Mouse (Mus musculus): ENCODE results near the gene Jup. TPM values are rescaled to one million over a fixed set of nuclear protein-coding genes. Genes with fewer than 3 reads are reported as not detected.

Jup gene
- polyA plus RNA-seq, 1 experiment from 2014 or later: 165 TPM

DNA sequence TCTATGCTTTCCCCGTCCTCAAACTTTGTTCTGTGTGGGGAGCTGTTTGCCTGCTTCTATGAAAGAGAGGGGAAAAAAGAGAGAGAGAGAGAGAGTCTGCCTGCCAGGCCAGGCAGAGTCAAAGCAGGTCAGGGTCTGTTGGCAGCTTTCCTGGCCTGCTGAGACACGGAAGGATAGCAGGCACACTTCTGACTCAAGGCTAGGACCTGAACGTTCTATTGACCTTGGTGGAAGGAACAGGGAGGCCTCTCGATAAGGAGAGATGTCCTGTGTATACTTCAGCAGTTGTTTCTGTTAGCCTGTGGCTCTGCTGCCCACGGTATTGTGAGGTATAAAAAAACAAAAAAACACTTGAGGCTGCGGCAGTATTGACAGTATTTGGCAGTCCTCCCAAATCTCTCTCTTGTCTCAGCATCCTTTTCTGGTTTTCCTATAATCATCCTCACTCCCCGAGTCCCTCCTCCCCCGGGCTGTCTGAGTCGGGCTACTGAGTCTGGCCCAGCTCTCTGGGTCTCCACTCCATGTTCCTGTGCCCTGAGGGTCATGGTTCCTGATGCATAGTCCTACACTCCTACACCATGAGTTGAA lies 31.1 kb upstream of the Jup start:
- Histone ChIP-seq H3K27ac (ENCODE audit: low read length) (no peak overlapping the region), H3K4me3 (ENCODE audit: low read length) (no peak overlapping the region), H3K4me2 (ENCODE audit: low read depth, low read length) (no peak overlapping the region), H3K27me3 (replicated peaks; ENCODE audit: control insufficient read depth, insufficient read depth, low read length) (no peaks in the 10 kb centered on the region), H3K9ac (ENCODE audit: low read depth, low read length) (no peak overlapping the region), H3K9me3 (ENCODE audit: control insufficient read depth, low read length) (no peaks in the 10 kb centered on the region), H3K36me3 (ENCODE audit: control insufficient read depth, insufficient read depth, low read length) (no peaks in the 10 kb centered on the region), H3K4me1 (ENCODE audit: control insufficient read depth, insufficient read depth, low read length) (no peaks in the 10 kb centered on the region; the same call in 1 of the 2 replicates)
- no peak for ATAC-seq
- 46% methylated on average over 9 of the region's 9 CpGs for WGBS

DNA sequence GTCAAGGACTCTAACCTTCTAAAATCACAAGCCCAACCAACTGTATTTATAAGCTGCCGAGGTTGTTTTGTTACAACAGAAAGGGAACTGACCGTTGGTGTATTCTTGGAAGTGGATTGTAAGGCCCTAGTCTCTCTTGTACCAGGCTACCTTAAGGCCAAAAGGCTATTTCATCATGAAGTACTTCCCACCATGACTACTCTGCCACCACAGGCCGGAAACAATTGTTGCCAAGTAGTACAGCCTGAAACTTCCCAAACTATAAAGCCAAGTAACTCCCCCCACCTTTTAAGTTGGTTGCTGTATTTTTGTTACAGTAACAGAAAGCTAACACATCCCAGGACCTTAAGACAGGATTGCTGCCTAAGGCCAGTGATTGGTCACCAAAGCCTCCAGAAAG lies 29.3 kb upstream of the Jup start:
- H3K36me3 ChIP-seq (ENCODE audit: control insufficient read depth, insufficient read depth, low read length): no peaks in the 10 kb centered on the region
- WGBS: 80% methylated on average over 3 of the region's 3 CpGs

DNA sequence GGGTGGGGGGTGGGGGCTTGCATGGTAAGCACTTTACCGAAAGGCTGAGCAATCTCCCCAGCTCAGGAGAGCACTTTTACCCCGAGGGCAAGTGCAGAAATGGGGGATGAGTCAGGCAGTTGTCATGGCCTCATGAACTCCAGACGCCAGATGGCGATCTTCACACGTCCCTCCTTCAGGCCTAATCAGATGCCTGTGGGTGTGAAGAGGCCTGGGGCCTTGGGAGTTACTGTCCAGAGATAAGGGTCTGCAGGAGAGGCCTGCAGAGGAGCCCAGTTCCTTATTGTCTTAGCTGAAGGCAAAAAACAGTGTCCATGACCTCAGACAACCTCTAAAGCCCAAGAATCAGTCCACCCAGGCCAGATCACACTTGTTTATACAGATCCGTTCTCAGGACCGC lies 28.3 kb upstream of the Jup start:
- Histone ChIP-seq H3K27ac (ENCODE audit: low read length) (no peak overlapping the region), H3K9me3 (ENCODE audit: control insufficient read depth, low read length) (no peaks in the 10 kb centered on the region), H3K4me2 (ENCODE audit: low read depth, low read length) (no peak overlapping the region), H3K36me3 (ENCODE audit: control insufficient read depth, insufficient read depth, low read length) (no peaks in the 10 kb centered on the region), H3K4me1 (ENCODE audit: control insufficient read depth, insufficient read depth, low read length) (no peaks in the 10 kb centered on the region; the same call in 1 of the 2 replicates), H3K4me3 (ENCODE audit: low read length) (no peak overlapping the region), H3K27me3 (replicated peaks; ENCODE audit: control insufficient read depth, insufficient read depth, low read length) (no peaks in the 10 kb centered on the region), H3K9ac (ENCODE audit: low read depth, low read length) (0 out of 2 replicates have a peak overlapping the region, but pooled peaks have one; percentile 9)
- WGBS: 22% methylated on average over 7 of the region's 7 CpGs
- ATAC-seq: peak; percentile 81

More for the DNA sequence above, 29.3 kb upstream of the Jup start:
- Histone ChIP-seq H3K4me3 (ENCODE audit: low read length) (no peak overlapping the region), H3K4me2 (ENCODE audit: low read depth, low read length) (no peak overlapping the region), H3K9ac (ENCODE audit: low read depth, low read length) (0 out of 2 replicates have a peak overlapping the region, but pooled peaks have one; percentile 9), H3K4me1 (ENCODE audit: control insufficient read depth, insufficient read depth, low read length) (no peaks in the 10 kb centered on the region; the same call in 1 of the 2 replicates), H3K9me3 (ENCODE audit: control insufficient read depth, low read length) (no peaks in the 10 kb centered on the region), H3K27ac (ENCODE audit: low read length) (no peak overlapping the region), H3K27me3 (replicated peaks; ENCODE audit: control insufficient read depth, insufficient read depth, low read length) (no peaks in the 10 kb centered on the region)
- ATAC-seq: no peak

DNA sequence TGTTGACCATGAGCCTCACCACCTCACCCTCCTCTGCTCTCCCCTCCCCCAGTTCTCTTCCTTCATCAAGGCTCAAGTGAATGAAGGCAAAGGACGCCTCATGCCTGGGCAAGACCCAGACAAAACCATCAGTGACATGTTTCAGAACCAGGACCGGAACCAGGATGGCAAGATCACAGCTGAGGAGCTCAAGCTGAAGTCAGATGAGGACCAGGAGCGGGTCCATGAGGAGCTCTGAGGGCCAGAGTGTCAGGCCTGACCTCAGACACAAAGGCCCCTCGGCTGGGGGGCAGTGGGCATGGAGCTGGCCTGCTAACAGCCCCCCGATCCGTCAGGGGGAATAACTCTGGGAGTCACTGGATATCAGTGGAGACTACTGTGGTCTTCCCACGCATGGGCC lies 26.3 kb upstream of the Jup start:
- 85% methylated on average over 7 of the region's 7 CpGs for WGBS
- no peaks in the 10 kb centered on the region for H3K36me3 ChIP-seq (ENCODE audit: control insufficient read depth, insufficient read depth, low read length)
- ATAC-seq: no peak
- no peaks in the 10 kb centered on the region; the same call in 1 of the 2 replicates for H3K4me1 ChIP-seq (ENCODE audit: control insufficient read depth, insufficient read depth, low read length)
- no peaks in the 10 kb centered on the region for H3K27me3 ChIP-seq (replicated peaks; ENCODE audit: control insufficient read depth, insufficient read depth, low read length)
- H3K4me3 ChIP-seq (ENCODE audit: low read length): no peak overlapping the region
- H3K27ac ChIP-seq (ENCODE audit: low read length): no peak overlapping the region
- no peak overlapping the region for H3K4me2 ChIP-seq (ENCODE audit: low read depth, low read length)
- H3K9me3 ChIP-seq (ENCODE audit: control insufficient read depth, low read length): no peaks in the 10 kb centered on the region
- no peak overlapping the region for H3K9ac ChIP-seq (ENCODE audit: low read depth, low read length)

DNA sequence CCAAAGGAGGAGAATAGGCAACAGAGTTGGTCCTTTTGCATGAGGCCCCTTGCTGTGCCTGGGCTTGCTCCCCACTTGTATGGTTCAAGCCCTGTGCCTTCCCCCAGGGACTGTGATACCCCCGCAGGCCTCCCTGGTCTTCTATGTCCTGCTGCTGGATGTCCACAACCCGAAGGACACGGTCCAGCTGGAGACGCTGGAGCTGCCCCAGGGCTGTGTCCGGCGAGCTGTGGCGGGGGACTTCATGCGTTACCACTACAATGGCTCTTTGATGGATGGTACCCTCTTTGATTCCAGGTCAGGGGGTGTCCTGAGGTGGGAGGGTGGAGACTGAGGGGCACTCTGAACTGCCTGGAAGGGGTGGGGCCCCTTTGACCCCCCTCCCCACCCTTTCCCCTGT lies 24.0 kb upstream of the Jup start:
- ATAC-seq: no peak
- no peaks in the 10 kb centered on the region for H3K27me3 ChIP-seq (replicated peaks; ENCODE audit: control insufficient read depth, insufficient read depth, low read length)
- H3K9me3 ChIP-seq (ENCODE audit: control insufficient read depth, low read length): no peaks in the 10 kb centered on the region
- no peak overlapping the region for H3K4me2 ChIP-seq (ENCODE audit: low read depth, low read length)
- no peaks in the 10 kb centered on the region for H3K4me1 ChIP-seq (ENCODE audit: control insufficient read depth, insufficient read depth, low read length)
- H3K9ac ChIP-seq (ENCODE audit: low read depth, low read length): no peak overlapping the region
- no peak overlapping the region for H3K27ac ChIP-seq (ENCODE audit: low read length)
- no peak overlapping the region for H3K4me3 ChIP-seq (ENCODE audit: low read length)
- WGBS: 84% methylated on average over 8 of the region's 8 CpGs
- H3K36me3 ChIP-seq (ENCODE audit: control insufficient read depth, insufficient read depth, low read length): no peaks in the 10 kb centered on the region

DNA sequence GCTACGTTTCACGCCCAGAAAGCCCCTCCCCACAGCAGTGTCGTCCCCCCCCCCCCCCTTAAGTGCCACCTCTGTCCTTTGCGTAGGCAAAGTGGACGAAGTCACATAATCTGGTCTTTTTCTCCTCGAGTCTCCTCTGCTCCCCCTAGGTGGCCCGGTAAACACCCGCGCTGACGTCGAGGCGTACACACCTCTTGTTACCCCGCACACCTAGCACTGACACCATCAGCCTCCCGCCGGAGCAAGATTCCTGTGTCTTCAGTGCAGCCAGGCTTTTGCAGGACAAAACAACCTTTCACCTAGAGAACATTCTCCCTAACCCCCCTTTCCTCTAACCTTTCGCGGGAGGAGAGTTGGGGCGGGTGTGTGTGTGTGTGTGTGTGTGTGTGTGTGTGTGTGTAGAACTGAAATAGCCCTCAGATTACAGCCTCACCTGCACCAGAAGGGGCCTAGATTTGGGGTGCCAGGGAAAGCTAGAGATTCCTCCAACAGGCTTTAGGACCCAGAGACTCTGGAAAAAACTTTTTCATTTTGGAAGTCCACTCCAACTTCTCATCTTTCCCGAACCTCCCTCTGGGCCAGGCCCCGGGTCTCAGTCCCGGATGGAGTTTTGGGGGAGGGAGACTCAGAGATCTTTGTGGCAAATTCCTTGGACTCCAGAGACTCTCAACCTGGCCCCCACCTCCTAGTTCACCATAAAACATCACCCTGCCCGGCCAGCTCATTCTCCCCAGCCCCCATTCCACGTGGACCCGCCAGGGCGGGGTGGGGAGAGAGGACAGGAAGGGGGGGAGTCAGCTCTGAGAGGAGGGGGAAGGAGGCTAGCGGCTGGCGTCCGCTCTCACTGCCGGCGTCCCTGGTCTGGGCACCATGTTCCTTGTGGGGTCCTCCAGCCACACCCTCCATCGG lies 17.6 kb upstream of the Jup start, which contains the start of gene Fkbp10:
TSS of gene Fkbp10 (plus strand) at position 784 of the 909 bp plus-strand sequence.
- peak within 1 kb of the TSS; percentile 72 for H3K4me3 ChIP-seq (ENCODE audit: low read length)
- H3K27me3 ChIP-seq (replicated peaks; ENCODE audit: control insufficient read depth, insufficient read depth, low read length): no peaks in the 10 kb centered on the region
- H3K4me2 ChIP-seq (ENCODE audit: low read depth, low read length): peak within 1 kb of the TSS; percentile 85
- peak within 1 kb of the TSS; percentile 93 for H3K27ac ChIP-seq (ENCODE audit: low read length)
- peak within 1 kb of the TSS; percentile 90 for H3K9ac ChIP-seq (ENCODE audit: low read depth, low read length)
- no peaks in the 10 kb centered on the region for H3K36me3 ChIP-seq (ENCODE audit: control insufficient read depth, insufficient read depth, low read length)
- peaks cover 35% of the 10 kb centered on the region for H3K4me1 ChIP-seq (ENCODE audit: control insufficient read depth, insufficient read depth, low read length)
- under 1% methylated on average over 31 of the region's 31 CpGs for WGBS
- peak; percentile 33 for ATAC-seq
- H3K9me3 ChIP-seq (ENCODE audit: control insufficient read depth, low read length): no peaks in the 10 kb centered on the region

DNA sequence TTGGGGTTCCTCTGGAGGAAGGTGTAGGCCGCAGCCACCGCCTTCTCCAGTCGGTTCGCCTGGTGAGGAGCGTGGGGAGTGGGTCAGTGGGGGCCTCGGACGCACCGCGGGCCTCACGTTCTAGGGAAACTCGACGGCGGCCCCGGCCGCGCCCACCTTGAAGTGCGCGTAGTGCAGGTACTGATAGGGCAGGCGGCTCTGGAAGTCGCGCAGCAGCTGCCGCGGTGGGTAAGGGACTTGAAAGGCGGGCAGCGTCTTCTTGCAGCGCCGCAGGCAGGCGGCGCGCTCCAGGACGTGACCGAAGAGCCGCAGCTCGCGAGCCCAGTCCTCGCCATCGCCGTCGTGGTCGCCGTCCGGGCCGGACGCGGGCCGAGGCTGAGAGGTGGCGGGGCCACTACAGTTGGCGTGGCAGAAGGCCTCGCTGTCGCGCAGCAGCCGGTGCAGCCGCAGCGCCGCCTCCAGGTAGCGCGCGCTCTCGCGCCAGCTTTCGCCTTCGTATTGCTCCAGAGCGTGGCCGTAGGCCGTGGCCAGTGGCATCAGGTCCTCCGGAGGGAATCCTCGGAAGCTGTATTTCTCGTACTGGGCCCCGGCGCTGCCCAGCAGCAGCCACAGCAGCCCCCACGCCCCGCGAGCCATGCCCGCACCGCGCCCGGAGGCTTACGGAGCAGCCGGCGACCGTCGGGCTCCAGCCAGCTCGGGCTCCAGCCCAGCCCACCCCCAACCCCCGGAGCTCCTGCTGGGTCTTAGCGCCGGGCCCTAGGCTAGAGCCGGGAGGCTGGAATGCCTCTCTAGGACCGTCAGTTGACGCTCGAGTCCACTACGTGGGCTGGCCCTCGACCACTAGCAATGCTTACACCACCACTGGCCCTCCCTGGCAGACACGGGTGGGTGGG lies 16.7 kb upstream of the Jup start, which contains the start of gene P3h4:
TSS of gene P3h4 (minus strand) at position 816 of the 893 bp plus-strand sequence.
- 1% methylated on average over 93 of the region's 93 CpGs for WGBS

DNA sequence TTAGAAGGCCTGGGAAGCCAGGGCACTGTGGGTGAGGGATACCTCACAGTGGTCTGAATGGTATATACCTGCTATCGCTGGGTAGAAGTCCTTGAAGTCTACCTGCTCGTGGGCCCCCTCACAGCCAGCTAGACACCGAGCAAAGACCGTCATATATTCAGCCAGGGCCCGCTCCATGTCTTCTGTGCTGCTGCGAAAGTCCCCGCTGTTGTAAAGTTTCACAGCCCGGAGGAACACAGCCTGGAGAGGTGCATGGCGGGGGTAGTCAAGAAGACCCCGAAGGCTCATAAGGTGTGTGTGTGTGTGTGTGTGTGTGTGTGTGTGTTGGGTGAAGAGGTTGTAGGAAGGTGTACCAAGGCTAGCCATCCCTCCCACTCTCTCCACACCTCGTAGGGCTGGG lies 16.0 kb upstream of the Jup start:
- Histone ChIP-seq H3K4me1 (ENCODE audit: control insufficient read depth, insufficient read depth, low read length) (peaks cover 35% of the 10 kb centered on the region), H3K9me3 (ENCODE audit: control insufficient read depth, low read length) (no peaks in the 10 kb centered on the region), H3K4me2 (ENCODE audit: low read depth, low read length) (peak overlapping the region; percentile 85), H3K36me3 (ENCODE audit: control insufficient read depth, insufficient read depth, low read length) (no peaks in the 10 kb centered on the region), H3K27me3 (replicated peaks; ENCODE audit: control insufficient read depth, insufficient read depth, low read length) (no peaks in the 10 kb centered on the region), H3K27ac (ENCODE audit: low read length) (peak overlapping the region; percentile 93; the same call in 1 of the 2 replicates), H3K4me3 (ENCODE audit: low read length) (peak overlapping the region; percentile 72), H3K9ac (ENCODE audit: low read depth, low read length) (peak overlapping the region; percentile 90)
- ATAC-seq: no peak
- WGBS: 57% methylated on average over 11 of the region's 11 CpGs

More for the DNA sequence above, 16.7 kb upstream of the Jup start, which contains the start of gene P3h4:
- Histone ChIP-seq H3K36me3 (ENCODE audit: control insufficient read depth, insufficient read depth, low read length) (no peaks in the 10 kb centered on the region), H3K4me1 (ENCODE audit: control insufficient read depth, insufficient read depth, low read length) (peaks cover 35% of the 10 kb centered on the region), H3K9ac (ENCODE audit: low read depth, low read length) (peak within 1 kb of the TSS; percentile 90), H3K9me3 (ENCODE audit: control insufficient read depth, low read length) (no peaks in the 10 kb centered on the region), H3K27me3 (replicated peaks; ENCODE audit: control insufficient read depth, insufficient read depth, low read length) (no peaks in the 10 kb centered on the region), H3K4me3 (ENCODE audit: low read length) (peak within 1 kb of the TSS; percentile 72), H3K27ac (ENCODE audit: low read length) (peak within 1 kb of the TSS; percentile 93), H3K4me2 (ENCODE audit: low read depth, low read length) (peak within 1 kb of the TSS; percentile 85)
- ATAC-seq: peak; percentile 91

All from intestine, embryonic 16.5 days (tissue).